Mouse (Mus musculus) frontal cortex, adult (tissue): ENCODE results near the gene Gm28048.

Experiments used
- ATAC-seq: cut with Nextera tagmentation; 2 replicates; pipeline ENCODE4 v1.9.2; 2017; ENCODE audit warnings: mild to moderate bottlenecking, moderate library complexity, mixed read lengths; ENCODE audit not compliant: low TSS enrichment

The Gm28048 gene

DNA sequence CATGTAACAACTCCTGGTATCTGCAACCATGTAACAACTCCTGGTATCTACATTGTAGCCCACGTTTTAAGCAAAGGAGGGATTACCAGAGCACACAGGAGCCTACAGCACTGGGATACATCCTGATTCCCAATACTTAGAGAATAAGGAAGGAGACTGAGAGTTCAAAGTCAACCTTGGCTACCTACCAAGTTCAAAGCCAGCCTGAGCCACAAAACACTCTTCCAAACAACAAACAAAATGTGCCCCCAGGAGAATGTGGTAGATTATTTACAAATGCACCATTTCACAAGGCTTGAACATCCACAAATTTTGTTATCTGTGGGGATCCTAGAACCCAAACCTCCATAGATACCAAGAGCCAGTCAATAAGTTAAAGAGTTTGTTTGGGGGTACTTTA lies 143.5 kb downstream of the Gm28048 start:
- ATAC-seq: no peak

DNA sequence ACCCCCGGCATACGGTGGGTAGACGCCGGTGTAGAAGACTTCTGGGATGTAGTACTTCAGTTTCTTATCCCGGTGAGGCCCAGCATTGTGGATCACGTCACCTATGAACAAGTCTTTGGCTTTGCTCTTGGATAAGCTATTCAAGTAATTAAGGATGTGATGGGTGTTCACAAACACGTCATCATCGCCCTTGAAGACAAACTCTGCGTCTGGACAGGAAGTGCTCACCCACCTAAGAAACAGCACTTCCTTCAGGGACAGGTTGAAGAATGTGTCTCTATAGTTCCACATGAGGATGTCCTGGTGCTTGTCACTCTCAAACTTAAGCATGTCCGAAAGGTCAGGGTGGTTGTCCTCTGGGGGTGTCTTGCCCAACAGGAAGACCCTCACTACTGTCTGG lies 145.6 kb downstream of the Gm28048 start:
- ATAC-seq: no peak

DNA sequence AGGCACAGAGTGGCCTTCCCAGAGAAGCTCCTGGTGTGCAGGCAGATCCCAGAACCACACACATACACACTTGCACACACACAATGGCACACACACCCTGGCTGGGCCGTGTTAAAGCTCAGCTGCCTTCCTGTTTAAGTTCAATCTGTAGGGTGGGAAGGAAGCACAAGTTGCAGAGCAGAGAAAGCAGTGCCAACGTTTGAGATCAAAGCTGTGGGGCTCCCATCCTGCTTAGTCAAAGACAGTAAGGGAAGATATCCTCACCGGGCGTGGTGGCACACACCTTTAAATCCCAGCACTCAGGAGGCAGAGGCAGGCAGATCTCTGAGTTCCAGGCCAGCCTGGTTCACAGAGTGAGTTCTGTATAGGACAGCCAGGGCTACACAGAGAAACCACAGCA lies 149.3 kb downstream of the Gm28048 start:
- no peak for ATAC-seq

DNA sequence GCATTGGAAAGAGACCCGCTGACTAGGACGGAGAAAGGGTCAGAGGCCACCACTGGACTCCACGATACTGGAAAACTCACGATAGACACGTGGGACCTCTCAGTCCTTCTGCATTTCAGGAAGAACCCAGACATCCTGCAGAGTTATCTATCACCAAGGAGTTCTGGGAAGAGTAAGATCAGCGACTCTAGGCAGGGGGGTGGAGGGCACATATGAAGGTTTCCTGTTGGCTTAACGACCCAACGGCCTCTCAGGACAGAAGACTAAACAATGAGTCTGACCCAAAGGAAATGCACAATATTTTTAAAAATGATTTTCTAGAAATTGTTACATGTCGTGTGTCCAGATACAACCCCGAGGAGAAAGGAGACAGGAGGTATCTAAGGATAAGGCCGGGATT lies 150.0 kb downstream of the Gm28048 start:
- ATAC-seq: no peak

DNA sequence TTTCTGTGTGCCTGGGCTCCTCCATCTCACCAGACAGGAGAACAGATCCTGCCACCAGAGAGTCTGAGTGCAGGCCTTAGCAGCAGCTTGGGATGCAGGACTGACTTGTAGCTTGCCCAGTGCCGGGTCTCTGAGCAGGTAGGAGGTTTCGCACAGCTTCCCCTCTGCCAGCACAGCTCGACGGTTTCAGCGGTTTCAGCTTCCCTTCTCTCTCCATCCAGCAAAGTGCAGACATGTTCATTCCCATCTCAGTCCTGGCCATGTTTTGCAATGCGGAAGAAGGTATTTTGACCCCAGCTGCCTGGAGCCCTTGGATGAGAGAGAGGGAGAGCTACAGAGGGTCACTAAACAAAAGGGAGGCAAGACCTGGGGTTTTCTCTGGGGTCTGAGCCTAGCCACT lies 151.2 kb downstream of the Gm28048 start:
- no peak for ATAC-seq

DNA sequence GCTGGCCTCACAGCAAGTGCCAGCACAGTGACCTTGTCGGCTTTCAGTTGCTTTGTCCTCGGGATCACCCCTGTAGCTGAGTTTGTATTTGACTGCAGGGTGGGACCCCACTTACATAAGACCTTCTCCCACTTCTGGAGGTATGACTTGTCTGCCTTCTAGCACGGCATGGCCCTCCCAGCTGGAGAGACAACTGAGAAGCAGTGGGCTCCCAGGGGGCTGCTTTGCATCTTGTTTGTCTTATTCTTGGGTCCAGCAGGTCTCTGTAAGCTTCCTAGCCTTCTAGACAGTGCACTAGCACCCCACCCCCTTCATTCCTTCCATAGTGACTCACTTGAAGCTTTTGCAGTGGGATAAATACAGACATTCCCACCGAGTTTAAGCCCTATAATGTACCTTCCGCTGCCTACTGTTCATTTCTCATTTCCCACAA lies 151.7 kb downstream of the Gm28048 start:
- peak; percentile 19; the same call in 1 of the 2 replicates for ATAC-seq

DNA sequence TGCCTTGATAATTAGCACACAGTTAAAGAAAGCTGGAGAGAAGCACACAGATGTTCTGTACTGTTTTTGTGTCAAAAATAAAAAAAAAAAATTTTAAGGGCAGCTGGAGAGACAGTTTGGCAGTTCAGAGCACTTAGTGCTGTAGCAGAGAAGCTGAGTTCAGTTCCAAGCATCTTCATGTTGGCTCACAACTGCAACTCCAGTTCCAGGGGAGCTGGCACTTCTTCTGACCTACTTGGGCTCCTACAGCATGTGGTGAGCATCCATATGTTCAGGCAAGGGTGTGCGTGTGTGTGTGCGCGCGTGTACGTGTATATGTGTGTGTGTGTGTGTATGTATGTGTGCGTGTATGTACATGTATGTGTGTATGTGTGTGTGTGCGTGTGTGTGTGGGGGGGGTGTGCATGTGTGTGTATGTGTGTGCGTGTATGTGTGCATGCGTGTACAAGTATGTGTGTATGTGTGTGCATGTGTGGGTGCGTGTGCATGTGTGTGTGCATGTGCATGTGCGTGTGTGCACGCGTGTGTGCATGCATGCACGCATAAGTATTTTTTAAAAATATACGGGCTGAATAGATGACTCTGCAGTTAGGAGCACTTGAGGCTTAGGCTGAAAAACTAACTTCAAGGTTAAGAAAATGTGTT lies 152.8 kb downstream of the Gm28048 start:
- peak; percentile 75 for ATAC-seq

DNA sequence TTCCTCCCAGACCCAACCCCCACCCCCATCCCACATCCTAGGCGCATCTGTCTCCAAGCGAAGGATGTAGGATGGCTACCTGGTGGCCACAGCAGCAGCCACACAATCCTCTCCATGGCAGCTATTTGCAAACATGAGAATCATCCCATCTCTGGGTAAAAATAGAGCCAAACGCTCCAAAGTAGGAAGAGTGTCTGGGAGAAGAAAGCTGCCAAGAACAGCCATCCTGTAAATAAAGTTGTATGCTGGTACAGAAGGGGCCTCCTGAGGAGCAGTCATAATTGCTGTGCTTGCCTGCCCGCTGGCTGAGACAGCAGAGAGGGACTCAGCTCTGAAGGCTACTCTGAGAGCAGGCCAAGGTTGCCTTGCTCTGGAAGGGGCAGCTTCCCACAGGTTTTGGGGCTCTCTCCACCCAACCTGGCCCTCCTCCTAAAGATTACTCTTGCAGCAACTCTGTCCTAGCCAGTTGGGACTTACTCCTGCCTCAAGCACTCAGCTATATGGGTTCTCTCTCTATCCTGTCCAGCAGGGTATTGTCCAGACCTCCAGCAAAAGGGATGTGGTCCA lies 154.3 kb downstream of the Gm28048 start:
- ATAC-seq: peak; percentile 84

DNA sequence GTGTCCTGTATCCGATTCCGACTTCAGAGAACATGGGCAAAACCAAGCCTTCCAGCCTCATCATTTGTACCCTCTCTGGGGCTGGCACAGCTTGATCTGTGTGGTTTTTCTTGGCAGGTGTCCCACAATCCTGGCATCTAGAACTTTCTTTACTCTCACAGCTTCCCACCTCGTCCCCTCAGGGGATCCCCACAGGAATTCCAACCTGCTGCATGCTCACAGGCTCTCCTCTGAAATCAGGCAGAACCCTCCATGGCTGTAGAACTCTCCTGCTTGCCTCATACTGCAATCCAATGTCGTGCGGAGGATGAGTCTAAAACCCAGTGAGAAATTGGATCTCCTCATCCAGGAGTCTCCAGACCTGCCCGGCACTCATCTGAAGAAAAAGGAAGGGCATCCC lies 155.2 kb downstream of the Gm28048 start:
- ATAC-seq: no peak

DNA sequence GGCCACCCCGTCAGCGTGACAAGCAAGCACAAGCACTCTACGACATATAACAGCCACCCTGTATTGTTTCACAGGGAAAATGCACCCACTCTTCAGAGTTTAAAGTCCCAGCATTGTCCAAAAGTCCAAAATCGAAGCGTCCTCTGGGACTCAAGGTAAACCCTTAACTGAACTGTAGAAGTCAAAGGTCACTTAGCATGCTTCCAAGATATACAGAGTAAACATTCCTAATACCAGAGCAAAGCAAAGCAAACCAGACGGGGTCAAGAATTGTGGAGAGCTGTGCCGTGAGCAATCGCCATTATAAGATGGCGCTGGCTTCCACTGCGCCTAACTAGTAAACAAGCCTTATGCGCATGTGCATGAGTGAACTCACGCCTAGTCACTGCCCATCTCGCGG lies 155.8 kb downstream of the Gm28048 start:
- no peak for ATAC-seq

DNA sequence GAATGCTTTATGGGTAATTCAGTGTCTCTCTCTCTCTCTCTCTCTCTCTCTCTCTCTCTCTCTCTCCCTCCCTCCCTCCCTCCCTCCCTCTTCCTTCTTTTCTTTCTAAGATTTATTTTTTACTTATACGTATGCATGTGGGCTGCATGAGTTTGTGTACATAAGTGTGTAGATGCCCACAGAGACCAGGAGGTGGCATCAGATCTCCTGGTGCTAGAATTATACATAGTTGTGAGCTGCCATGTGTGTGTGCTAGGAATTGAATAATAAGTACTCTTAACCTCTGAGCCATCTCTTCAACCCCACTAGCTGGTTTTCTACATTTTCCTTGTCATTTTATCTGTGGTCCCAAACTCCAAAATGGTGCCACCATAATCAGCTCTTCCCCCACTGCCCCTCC lies 156.3 kb downstream of the Gm28048 start:
- ATAC-seq: no peak

DNA sequence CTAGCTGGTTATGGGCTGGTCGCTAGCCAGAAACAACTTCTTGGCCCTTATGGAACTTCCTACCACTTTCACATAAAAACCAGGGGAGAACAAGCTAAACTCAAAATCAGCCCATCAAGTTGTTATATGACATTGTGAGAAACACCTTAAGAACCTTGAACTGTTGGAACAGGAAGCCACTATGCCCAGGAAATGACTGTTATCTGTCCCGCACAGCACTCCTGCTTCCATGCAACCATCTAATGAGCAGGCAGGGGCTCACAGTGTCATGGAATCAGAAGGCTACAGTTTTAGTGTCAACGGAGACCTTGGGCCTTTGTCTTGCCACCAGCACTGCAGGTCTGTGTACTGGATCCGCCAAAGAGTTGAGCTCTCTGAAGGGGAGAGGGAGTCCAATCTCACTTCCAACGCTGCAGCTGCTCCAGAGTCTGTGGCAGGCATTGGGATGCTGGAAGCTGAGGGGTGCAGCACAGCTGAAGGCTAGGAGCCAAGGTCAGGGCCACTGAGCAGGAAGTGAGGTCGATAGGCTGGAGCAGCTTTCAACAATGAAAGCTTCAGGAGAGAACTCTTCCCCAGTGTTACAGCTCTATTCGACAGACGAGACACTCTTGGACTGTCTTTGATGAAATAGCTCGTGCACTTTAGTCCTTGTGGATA lies 157.7 kb downstream of the Gm28048 start:
- ATAC-seq: no peak

DNA sequence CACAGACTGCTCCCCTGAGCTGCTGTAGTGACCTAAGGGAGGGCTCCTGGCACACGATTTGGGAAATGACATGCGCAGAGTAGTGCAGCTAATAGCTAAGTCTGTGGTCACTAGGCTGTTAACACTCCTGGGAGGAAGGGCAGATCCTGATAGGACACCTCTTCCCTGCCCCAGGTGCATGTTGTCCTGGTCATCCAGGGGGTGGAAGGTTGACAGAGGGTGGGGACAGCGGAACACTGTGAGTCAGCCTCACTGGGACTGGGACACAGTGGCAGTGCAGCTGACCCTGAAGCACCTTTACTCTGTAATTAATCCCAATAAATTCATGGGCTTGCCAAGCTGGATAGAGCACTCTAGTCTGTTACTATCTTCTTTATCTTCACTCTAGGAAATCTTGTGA lies 160.6 kb downstream of the Gm28048 start:
- ATAC-seq: no peak

DNA sequence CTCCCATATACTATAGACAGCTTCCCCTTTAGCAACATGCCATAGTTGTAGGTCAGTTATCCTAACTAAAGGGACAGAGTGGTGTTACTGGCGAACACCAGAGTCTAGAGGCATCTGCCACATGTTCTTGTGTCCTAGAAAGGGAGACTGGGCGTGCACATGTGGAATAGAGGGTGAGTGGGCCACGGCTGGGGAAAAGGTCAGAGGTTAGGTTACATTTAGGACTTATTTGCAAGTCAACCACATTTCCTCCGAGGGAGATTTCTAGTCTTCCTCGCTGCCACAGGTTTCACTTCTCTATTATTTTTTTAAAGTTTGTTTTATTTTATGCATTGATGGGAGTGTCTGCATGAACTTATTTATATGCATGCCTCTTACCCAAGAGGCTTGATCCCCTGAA lies 163.5 kb downstream of the Gm28048 start:
- no peak for ATAC-seq

DNA sequence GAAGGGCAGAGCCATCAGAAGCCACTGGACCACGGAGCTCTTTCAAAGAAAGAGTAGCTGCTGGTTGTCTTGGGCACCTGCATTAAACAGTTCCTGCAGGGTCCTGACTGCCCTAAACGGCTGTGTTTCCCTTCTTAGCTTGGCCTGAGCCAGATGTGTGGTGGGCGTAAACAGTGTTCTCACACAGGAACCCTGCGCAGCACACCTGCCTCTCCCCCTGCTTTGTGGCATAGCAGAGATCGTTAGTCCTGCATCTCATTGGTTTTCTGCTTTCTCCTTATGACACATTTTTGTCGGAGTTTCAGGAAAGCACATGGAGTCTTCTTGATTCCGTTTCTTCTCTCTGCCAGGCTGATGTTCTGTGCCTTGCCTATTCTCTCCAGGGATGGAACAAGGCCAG lies 166.0 kb downstream of the Gm28048 start:
- no peak for ATAC-seq

DNA sequence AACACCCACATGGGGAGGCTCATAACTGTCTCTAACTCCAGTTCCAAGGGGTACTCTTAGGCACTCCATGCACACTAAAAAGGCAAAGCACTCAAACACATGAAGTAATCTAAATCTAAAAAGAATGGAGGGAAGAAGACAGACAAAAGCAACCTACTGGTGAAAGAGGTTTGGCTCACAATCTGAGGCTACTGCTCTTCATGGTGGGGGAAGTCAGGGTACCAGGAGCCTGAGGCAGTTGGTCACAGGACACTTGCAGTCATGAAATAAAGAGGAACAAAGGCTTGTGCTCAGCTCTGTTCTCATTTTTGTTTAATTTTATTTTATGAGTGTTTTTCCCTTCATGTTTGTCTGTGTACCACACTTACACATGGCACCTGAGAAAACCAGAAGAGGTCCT lies 166.7 kb downstream of the Gm28048 start:
- ATAC-seq: no peak

DNA sequence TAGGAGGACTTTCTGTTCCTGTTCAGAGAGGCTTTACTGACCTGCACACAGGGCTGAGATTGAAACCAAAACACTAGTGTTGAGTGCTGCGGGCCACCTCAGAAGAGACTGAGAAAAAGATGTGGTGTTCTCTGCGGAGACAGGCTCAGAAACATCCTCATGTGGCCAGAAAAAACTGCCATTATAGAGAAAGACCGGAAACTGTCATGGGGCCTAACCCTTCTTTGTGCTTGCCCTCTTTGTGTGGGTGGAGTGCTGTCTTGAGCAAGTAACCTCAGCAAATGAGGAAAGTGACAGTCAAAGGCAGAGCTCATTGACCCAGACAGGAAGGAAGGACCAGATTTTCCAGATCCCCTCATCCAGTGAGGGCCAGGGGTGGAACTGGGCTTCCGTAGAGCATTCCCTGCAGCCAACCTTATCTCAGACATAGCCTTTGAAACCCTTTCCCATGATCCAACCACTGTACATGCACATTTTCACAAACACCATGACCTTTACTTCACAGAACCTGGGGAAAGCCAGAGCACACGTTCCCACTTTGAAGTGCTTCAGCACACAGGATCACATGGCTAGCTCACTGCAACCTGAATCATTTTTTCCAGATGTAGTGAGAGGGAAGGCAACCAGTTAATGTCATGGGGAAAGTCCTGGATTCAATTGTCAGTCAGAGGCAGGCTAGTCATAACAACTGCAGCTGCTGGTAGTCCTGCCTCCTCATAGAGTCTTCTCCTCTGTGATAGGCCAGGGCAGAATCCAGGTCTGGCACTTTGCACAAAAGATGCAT lies 167.8 kb downstream of the Gm28048 start:
- no peak for ATAC-seq

DNA sequence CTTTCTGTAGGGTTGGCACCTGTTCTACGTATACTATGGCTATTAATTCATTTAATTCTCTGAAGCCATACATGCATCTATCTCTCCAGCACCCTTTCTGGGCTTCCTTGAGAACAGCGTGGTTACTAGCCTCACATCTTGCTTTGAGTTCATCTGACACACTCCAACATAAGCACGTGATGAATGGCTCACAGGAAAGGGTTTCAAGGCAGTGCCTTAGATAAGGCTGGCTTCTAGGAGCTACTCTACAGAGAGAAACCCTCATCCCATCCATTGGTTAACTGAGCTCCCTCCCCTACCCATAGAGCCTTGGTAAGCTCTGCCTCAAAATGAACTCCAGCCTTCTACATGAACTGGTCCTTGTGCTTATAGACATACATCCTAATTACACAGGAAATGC lies 168.5 kb downstream of the Gm28048 start:
- ATAC-seq: no peak

DNA sequence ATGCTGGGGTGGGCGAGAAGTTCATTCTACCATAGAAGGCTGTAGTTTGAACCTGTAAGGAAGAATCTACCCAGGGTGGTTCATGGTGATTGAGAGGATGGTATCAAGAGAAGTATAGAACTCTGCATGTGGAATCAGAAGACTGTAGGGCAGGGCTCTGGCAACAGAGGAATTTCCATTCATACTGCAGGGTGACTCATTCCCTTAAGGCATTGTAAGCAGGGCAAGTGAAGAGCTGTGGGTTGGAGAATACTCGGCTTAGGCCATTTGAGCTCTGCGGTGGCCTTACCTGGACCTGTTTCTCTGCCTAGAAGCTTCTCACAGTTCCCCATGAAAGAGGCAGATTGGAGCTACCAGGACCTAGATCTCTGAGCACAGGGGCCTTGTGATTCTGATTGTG lies 170.5 kb downstream of the Gm28048 start:
- peak; percentile 47 for ATAC-seq

DNA sequence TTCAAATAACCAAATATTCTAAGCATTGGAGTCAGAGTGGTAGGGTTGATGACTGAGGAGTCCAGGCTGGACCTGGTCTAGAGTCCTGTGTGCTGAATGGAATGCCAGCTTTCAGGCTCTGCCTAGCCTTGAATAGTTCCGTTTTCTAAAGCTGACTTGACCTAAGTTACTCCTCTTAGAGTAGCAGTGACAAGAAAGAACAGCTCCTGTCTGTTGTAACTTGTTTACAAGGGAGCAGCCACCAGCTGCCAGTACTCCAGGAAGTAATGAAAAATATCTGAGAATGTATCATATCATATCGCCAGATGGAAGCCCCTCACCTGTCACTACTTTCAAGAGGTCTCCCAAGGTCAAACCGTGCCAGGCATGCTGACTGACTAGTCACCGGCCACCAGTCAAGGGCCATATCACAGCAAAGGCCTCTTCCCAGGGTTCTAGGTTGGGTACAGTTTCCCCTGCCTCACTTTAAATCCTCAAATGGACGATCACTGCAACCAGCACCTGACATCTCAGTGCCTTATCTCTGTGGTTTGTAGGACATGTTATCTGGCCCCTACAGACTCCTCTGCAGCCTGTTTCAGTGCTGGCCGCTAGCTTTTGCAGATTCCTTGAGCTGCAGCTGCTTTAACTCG lies 172.3 kb downstream of the Gm28048 start:
- ATAC-seq: no peak

DNA sequence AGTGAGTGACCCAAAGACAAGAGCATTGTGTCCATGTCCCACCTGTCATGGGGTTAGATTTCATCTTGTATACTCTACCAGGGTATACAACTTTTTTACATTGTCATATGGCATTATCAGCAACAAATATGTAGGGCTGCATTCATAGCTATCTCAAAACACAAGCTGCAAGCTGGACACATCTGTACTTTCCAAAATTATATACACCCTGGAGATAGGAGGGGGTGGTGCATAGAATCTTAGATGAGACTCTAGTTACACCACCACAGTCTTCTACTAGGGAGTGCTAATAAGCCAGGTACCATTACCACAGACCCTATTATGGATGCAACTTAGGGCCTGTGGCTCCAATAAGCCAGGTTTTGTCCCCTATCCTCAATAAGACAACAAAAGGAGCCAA lies 173.8 kb downstream of the Gm28048 start:
- ATAC-seq: no peak

DNA sequence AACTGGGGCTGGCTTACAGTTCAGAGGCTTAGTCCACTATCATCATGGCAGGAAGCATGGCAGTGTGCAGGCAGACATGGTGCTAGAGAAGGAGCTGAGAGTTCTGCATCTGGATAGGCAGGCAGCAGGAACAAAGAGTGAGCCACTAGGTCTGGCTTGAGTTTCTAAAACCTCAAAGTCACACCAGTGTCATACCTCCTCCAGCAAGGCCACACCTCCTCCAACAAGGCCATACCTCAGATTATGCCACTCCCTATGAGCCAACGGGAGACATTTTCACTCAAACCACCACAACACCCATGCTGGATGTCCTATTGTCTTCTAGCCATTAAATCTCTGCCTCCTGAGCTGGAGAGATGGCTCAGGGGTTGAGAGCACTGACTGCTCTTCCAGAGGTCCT lies 176.7 kb downstream of the Gm28048 start:
- ATAC-seq: no peak
